Mouse (Mus musculus) liver (tissue): ENCODE data around the gene Dip2c.

Source experiments
- DNase-seq: peaks from one replicate; pipeline ENCODE4 v3.0.0-alpha.2; 2020; ENCODE audit warnings: mixed read lengths

Dip2c gene

GRCm38 (mm10) chr13:9333187-9333586 is 56.9 kb downstream of the Dip2c start:
- DNase-seq: no peak

DNA sequence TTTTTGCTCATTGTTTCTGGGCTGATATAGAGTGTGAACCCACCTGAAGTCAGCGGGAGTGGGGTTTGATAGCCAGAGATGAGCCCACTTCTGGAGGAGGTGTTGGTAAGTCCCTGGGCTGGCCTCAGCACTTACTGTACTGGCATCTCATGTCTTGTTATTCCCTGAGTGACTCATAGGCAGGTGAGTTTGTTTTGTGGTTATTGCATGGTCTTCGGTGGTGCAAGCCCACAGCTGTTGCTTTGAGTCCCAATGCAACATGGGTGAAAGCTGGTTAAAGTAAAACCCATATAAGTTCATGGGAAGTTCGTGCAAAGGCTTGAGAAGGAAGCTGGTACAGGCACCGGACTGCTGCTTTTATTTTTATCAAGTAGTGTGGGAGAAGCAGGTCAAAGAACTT is 64.0 kb downstream of the Dip2c start:
- no peak for DNase-seq

DNA sequence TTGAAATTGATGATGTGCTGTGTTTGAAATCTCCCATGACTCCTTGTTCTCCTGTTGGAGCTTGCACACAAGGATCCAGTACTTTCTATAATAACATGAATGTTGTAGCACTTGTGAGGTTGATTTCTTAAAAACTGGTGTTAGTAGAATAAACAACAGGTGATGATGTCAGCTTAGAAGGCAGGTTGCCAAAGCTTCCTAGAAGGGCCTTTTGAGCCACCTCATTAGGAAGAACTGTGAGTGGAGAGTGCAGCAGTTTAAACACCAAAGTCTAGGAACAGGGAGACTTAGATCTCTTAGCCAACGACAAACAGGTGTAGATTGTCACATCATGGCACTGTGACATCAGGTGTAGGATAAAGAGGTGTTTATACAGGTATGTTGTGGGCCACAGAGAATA is 66.4 kb downstream of the Dip2c start:
- DNase-seq: no peak

- no peak for DNase-seq
Measured at GRCm38 (mm10) chr13:9347448-9347847, 71.1 kb downstream of the Dip2c start.

- no peak for DNase-seq
Measured at GRCm38 (mm10) chr13:9350670-9351069, 74.3 kb downstream of the Dip2c start.

DNA sequence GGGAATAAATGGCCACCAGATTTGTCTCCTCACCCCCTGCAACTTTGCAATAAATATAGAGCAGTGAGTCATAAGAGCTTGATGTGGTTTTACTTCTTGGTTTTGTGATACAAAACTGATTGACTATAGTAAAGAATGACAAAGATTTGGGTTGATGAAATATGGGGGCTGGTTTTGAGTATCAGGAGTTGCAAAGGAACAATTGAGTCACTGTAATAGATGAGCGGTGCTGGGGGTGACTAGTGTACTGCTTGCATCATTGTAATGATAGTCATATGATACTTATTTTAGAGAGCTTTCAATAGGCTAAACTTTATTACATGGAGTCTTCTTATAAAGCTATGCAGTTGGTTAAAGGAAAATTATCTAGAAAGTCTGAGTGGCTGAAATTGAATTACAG is 77.6 kb downstream of the Dip2c start:
- DNase-seq: no peak

GRCm38 (mm10) chr13:9355331-9355730 is 79.0 kb downstream of the Dip2c start:
- no peak for DNase-seq

DNA sequence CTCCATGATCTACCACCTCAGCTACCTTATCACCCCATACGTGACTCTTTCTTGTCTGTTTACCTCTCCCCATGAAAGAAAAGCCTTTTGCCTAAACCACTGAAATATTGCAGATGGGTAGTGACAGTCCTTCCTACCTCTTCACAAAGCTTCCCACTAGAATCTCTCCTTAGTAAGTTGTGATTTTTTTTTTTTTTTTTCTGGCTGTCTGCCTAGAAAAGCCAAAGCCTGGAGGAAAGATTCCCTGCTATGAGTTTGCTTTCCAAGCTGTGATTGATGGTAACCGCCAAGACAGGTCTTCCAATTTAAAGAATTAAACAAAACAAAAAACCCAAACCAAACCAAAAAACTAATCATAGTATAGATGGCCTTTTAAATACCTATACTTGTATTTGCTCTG is 85.1 kb downstream of the Dip2c start:
- DNase-seq: no peak

DNA sequence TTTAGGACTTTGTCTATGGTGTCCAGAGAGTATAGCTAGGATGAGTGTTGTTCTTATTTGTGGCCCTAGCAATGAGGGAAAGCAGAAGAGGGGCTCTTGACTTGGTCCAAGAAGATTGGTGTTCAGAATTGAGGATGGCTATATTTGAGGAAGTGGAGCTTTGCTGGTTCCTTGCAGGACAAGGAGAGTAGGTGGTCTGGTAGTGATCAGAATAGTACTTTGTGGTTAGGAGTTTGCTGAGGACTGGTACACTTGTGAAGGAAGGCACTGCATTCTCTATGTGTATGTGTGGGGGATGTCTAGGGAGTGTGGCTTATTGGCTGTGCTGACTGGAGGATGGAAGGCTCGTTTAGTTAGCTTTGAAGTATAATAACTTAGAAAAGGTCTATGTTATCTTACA is 95.1 kb downstream of the Dip2c start:
- no peak for DNase-seq

DNA sequence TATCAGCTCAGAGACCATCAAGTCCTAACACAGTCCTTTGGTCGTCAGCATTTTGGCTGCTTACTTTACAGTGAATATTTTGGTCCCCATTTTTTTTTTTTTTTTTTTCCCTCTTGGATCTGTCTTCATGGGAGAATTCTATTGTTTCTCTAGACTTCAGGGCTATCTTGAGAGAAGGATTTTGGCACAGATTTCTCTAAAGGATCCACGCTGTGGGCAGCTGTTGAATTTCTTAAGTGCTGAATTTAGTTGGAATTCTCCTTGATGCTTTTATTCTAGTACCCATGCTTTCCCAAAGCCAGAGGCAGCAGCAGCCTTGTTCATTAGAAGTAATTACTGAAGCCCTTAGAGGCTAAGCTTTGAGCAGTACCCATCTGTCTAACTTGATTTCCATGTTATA is 100.8 kb downstream of the Dip2c start:
- no peak for DNase-seq

GRCm38 (mm10) chr13:9380740-9381410 is 104.5 kb downstream of the Dip2c start:
- DNase-seq: no peak

- DNase-seq: no peak
Measured at GRCm38 (mm10) chr13:9388017-9388416, 111.7 kb downstream of the Dip2c start.

DNA sequence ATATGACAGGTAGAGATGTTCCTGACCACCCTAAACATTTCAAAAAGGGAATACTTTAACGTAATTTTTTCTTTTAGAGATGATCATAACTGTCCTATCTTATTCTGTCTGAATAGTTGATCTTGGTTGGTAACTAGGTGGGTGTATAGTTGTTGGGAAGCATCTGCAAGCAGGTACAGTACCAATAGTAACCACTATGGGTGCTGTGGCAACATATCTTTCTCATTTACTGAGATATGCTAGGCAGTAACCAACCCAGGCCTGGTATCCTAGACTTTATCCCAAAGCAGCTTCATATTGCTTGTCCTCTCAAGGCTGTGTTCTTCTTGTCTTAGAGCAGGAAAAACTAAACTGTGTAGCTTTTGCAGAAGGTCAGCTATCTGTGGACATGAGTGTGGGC is 113.0 kb downstream of the Dip2c start:
- DNase-seq: no peak

- DNase-seq: no peak
Measured at GRCm38 (mm10) chr13:9390204-9390804, 114.0 kb downstream of the Dip2c start.

- DNase-seq: no peak
Measured at GRCm38 (mm10) chr13:9393470-9393869, 117.1 kb downstream of the Dip2c start.

GRCm38 (mm10) chr13:9395286-9395685 is 119.0 kb downstream of the Dip2c start:
- DNase-seq: no peak

- DNase-seq: no peak
Measured at GRCm38 (mm10) chr13:9398846-9399245, 122.5 kb downstream of the Dip2c start.

- DNase-seq: no peak
Measured at GRCm38 (mm10) chr13:9405399-9405798, 129.1 kb downstream of the Dip2c start.

GRCm38 (mm10) chr13:9408983-9409382 is 132.7 kb downstream of the Dip2c start:
- DNase-seq: no peak

GRCm38 (mm10) chr13:9418441-9418840 is 142.1 kb downstream of the Dip2c start:
- DNase-seq: no peak

DNA sequence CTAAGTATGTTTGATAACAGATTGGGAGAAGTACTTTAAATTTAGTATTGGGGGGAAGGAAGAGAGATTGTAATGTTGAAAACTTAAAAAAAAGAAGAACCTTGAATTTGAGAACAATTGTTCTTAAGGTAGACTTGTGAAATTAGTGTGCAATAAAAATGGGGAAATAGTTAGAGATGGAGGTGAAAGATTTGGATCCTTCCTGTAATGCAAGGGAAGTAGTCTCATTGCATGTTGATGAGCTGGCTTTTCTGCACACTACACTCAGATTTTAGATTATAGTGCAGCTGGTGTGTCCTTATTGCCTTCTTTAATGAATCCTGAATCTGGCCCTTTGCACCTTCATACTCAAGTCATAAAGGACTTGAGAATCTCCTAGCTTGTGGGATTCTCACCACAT is 142.9 kb downstream of the Dip2c start:
- DNase-seq: no peak

GRCm38 (mm10) chr13:9421949-9422348 is 145.6 kb downstream of the Dip2c start:
- DNase-seq: no peak

DNA sequence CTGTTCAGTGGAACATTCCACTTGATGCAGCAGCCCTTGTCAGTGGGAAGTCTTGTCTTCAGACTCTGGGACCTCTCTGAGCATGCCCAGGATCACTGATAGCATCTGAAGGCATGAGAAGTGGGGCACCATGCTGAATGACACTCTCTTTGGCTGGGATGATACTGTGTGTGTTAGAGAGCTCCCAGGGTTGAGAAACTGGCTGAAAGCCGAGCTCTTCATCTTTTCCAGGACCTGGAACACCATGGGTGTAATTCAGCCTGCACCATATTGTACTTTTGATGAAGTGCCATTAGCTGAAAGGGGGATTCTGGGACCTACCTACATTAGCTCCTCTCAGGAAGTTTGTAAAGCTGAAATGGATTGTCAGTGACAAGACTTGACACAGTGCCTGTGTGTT is 146.5 kb downstream of the Dip2c start:
- DNase-seq: no peak

- DNase-seq: no peak
Measured at GRCm38 (mm10) chr13:9424434-9424833, 148.1 kb downstream of the Dip2c start.

- DNase-seq: no peak
Measured at GRCm38 (mm10) chr13:9426267-9426666, 149.9 kb downstream of the Dip2c start.
